Mouse (Mus musculus) left cerebral cortex, adult 18-20 months (tissue): ENCODE measurements around the gene Galnt15. TPM values are rescaled to one million over a fixed set of nuclear protein-coding genes. Genes with fewer than 3 reads are reported as not detected.
"Not testable (repeated sequence)": the region's sequence is repeated elsewhere in the genome, so short reads cannot be mapped to it uniquely, and the experiment has no call there.

ENCODE experiments used
- DNase-seq, 2 experiments: peaks; one replicate each; pipeline ENCODE4 v3.0.0; 2021 to 2022; ENCODE audit warnings: low spot score in 2 of 2, mixed read lengths in 1 of 2
- total RNA-seq, 2 experiments: library from RNA; stranded (reverse); gene quantifications; 2 replicates each; pipeline ENCODE4 v1.2.3; 2021

The Galnt15 gene
- total RNA-seq, 2 experiments from 2014 or later = 1.8 to 2.6 TPM

DNA sequence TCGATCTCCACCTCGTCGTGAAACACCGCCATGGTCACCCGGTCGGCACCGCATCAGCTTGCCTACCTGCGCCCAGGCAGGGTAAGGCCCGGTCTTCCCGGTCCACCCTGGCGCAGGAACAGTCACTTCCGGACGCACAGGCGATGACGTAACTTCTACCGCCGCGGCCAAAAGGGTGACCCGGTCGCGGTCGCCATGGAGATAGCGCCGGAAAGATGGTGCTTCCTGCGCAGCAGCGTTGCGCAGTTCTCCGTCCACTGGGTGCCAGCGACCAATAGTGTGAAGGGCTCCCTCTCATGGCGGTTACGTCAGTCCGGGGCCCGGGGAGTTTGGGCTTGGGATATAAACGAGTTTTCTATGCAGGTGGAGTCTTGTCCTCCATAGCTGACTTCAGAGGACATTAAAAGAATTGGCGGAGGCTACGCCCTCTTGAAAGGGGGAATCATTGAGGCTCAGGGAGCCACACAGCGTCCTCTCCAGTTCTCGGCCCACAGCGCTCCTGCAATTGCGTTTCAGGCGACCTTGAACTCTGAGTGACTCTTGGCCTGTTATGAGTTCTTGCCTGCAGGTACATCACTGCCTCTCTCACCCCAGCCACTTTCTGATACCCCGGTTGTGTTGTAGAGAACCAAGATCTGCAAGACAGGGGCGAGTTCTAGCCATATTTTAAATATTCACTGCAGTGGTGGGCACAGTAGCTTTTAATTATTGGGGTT is 56.9 kb downstream of the Galnt15 start, which contains the start of gene Dph3:
Gene Dph3, minus strand, starts transcription at position 244 of the 716 bp plus-strand sequence.
- peak; percentile 99 for DNase-seq

DNA sequence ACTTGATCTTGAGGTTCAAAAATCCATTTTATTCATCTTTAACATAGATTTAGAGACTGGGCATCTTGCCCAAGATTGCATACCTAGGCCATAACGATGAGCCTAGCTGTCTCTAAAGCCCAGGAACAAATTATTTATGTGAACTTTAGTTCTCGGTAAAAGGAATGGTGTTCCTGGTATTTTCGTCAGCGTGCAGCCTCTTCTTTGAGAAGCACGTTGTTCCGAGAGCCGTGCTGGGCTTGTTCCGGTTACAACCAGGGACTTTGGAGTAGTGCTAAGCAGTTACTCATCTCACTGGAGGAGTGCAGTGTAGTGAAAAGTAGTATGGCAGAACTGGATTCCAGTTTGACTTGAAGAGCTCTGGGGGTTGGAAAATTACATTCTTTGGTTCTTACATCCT is 57.4 kb downstream of the Galnt15 start:
- DNase-seq = no peak

DNA sequence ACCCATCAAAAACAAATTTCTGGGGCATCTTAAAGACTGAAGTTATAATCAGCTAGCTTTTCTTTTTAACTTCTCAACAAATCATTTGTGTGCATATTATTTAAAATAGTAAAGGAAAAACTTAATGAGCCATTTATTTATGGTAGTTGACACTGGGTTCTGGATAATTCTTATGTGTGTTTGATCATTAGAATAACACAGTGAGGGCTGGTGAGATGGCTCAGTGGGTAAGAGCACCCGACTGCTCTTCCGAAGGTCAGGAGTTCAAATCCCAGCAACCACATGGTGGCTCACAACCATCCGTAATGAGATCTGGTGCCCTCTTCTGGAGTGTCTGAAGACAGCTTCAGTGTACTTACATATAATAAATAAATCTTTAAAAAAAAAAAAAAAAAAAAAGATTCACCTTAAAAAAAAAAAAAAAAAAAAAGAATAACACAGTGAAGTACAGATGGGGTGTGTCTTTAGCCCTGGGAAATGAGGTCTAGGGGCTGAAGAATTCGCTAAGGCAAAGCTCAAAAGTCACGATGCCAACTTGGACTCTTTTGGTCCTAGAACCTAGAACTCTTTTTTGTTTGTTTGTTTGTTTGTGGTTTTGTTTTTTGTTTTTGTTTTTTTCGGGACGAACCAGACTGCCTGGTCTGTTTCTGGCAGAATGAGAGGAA is 58.9 kb downstream of the Galnt15 start:
- not testable (repeated sequence) for DNase-seq

DNA sequence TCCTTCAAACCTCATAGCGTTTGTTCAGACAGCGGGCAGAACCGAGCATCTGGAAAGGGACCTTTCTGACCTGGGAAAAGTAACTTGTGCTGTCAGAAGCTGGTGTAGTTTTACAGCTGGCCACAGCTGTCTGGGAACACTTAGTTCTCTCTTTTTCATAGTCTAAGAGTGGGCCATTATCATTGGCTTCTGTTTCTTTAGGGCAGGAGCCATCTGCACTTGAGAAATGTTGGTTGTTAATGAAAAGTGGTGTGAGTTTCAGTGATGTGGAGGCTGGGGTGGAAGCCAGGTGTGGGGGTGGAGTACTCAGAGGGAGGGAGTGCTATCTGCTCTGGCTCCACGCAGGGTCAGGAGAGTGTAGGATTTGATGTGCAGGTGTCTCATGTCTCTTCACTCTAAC is 62.3 kb downstream of the Galnt15 start:
- DNase-seq = no peak

DNA sequence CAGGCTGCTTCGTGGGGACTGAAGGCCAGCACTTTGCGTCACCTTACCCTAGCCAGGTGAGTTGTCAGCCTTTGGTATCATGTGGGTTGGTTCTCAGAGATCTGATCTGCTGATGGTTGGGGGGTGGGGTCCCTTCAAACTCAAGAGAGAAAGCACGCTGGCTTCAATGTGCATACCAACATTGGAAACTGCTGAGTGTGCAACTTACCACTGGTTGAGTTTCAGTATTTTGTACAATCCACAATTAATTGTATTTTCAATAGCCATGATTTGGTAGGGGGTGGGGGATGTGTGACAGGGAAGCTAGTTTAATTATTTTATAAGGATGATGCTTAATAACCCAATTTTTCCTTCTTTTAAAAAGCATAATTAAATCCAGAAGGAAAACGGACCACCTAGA is 62.9 kb downstream of the Galnt15 start:
- no peak for DNase-seq

DNA sequence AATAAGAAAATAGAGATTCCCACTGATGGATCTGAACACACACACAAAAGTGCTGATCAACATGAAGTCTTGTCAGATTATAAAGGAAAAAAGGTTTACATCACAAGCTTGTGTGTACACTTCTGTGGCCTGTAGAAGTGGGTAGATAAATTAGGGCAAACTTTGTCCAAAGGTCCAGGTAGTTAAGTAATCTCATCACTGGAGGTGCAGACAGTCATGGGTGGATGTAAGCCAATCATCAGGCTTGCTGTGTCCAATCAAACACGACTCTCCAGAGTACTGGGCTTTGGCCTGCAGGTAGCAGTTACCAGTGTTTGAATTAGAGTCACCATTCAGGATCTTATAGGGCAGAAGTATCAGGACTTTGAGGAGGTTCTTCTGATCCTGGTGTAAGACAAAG is 64.2 kb downstream of the Galnt15 start:
- DNase-seq = no peak

DNA sequence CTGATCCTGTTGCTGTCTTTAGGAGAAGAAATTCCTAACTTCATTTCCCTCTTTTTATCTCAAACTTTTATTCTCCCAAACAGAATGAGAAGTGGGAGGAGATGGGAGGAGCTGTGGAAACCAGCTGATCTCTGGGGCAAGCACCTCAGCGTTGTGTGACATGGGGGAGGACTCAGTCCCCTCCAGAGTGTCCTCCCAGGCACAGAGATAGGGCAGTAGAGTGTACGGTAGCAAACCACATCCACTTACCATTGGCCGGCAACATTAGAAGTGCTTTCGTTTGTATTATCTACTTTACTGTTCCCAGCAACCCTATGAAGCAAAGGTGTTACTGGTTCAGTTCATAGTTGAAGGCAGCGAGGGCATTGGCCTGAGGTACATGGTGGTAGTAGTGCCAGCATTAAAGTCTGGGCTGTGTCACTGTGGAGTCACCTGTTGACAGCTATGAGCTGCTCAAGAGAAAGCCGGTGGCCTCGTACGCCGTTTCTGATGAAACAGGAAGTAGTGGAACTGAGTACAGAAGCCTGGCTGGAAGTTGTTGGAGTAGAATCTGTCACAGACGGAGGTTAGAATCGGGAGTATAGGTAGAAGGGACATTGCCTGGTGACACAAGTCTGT is 64.8 kb downstream of the Galnt15 start:
- no peak for DNase-seq

DNA sequence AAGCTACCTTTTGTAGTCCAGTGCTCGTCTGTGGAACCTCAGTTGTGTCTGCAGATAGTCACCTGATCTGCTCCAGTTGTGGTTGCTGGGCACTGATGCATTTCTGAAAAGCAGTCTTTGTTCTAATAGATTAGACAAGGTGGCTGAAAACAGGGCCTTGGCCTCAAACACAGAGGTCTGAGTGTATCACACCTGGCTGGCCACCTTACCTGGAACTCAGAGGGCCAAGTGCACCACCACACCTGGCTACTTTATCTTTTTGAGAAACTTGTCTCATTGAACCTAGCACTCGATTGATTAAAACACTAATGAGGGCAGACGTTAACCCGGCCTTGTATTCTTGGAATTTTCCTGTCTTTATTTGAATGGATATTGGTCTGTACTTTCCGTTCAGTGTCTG is 66.9 kb downstream of the Galnt15 start:
- no peak for DNase-seq

DNA sequence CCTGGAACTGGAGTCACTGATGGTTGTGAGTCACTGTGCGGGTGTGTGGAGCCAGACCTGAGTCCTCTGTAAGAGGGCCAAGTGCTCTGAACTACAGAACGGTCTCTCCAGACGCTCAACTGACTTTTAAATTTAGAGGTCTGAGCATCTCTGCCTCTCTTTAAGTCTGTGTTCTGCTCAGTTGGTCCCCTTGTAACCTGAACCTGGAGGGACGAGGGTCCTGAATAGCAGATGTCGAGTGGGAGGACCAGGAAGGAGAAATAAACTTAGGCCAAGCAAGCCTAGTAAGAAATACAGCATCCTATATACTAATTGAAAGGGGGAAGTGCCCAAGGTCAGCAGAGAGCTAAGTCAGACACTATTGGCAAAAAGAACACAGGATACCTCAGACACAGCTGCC is 68.0 kb downstream of the Galnt15 start:
- no peak for DNase-seq

DNA sequence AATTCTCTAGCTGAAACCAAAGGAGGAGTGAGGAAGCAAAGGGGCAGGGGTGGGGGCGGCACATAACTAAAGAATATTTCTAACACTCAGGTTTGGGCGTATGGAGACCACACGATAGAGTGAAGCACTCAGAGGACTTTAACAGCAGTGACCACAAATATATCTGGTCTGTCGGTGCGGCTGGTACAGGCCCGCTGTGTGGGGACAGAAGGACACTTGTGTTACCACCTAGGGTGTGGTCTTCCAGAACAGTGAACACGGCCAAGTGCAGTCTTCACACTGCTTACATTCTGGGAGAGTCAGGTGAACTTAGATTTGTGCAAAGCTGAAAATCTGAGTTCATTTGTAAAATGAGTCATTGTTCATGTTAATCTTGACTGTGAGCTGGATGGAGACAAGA is 68.9 kb downstream of the Galnt15 start:
- no peak for DNase-seq

DNA sequence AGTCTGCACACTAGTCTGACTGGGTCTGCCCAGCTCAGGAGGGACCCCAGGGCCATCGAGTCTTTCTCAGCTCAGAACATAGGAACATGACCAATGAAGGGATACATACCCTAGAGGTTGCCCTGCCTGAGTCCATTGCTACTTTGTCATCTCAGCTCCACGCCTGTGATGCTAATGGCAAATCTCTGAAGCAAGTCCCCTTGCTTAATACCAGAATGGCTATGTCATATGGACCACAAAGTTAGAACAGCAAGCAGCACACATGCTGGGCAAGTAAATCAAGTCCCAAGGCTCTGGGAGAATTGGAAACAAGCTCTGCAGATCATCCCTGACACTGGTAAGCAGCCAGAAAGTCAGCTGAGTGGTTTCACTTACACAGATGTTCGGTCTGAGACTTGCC is 70.2 kb downstream of the Galnt15 start:
- DNase-seq = no peak

DNA sequence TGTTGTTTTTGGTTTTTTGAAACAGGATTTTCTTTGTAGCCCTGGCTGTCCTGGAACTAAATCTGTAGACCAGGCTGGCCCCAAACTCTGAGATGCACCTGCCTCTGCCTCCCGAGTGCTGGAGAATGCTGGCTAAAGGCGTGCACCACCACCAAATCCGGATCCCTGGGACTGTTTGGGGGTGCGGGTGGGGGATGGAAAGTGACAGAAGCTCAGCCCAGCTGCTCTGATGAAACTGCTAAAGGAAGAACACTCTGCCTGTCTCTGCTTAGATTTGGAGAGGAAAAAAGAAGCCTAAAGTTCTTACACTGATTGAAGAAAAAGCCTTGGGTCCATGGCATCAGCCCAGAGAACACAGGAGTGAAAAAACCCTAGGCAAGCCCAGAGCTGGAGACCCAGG is 74.8 kb downstream of the Galnt15 start:
- no peak for DNase-seq

DNA sequence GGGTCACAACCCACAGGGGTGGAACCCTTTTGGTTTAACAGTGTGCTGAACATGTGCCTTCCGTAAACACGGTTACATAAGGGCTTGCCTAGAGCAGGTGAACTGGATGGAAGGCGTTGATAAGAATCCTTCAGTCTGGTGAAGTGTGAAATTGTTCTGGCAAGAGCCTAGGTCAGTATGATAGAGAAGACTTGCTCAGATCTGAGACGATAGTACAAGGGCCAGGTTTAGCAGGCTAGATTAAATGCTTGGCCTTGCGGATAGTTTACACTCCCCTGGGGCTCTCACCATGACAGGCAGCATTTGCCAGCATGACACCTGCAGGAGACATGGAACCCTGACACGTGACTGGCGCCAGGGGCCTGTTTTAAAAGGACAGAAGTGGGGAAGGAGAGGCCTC is 76.9 kb downstream of the Galnt15 start:
- no peak for DNase-seq

DNA sequence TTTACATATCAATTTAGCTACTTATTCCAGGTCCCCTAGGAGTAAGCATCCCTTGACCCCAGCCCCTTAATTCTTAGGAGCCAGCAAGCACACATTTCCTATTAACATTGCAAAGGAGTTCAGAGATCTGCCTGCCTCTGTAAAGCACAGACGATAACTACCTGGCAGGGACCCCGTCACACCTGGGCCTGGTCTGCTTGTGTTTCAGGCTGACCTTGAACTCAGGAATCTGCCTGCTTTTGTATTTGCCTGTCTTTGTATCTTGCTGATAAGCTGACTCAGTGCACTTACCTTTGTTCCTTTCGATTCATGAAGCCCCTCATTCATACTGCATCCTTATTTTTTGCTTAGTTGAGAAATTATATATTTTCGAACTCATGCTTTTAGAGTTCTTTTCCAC is 78.1 kb downstream of the Galnt15 start:
- DNase-seq = no peak

Other genes starting within 250 kb of the Galnt15 start
- gene Ankrd28, start 198.3 kb upstream of the Galnt15 start, total RNA-seq = 10 to 100 TPM; 47.4 to 53.5 TPM
- 10 to 100 TPM; 13.3 to 15.0 TPM for gene Oxnad1, start 56.4 kb downstream of the Galnt15 start, total RNA-seq
- gene Dph3, start 56.7 kb downstream of the Galnt15 start, total RNA-seq = 10 to 100 TPM; 40.2 to 45.3 TPM
- not detected for gene Msmb, start 113.0 kb downstream of the Galnt15 start, total RNA-seq
- gene Ncoa4, start 130.9 kb downstream of the Galnt15 start, total RNA-seq = 10 to 100 TPM; 96.8 to 97.3 TPM
- 10 to 100 TPM; 64.1 to 75.7 TPM for gene Timm23, start 172.9 kb downstream of the Galnt15 start, total RNA-seq
- 10 to 100 TPM; 37.4 to 44.3 TPM for gene Parg, start 173.0 kb downstream of the Galnt15 start, total RNA-seq